Mouse (Mus musculus): ENCODE measurements around the gene Gja8. TPM values are rescaled to one million over a fixed set of nuclear protein-coding genes. Genes with fewer than 3 reads are reported as not detected.

Gene Gja8
- not detected for polyA plus RNA-seq (2015; fragmentation: Illumina TruSeq; extraction: RNeasy Lipid Tissue Mini Kit (QIAGEN cat#74804); ENCODE audit: low read depth, low replicate concordance)

GRCm38 (mm10) chr3:96925920-96926319, at the start of gene Gja8:
TSS of gene Gja8 (minus strand) at chr3:96926020.

DNA sequence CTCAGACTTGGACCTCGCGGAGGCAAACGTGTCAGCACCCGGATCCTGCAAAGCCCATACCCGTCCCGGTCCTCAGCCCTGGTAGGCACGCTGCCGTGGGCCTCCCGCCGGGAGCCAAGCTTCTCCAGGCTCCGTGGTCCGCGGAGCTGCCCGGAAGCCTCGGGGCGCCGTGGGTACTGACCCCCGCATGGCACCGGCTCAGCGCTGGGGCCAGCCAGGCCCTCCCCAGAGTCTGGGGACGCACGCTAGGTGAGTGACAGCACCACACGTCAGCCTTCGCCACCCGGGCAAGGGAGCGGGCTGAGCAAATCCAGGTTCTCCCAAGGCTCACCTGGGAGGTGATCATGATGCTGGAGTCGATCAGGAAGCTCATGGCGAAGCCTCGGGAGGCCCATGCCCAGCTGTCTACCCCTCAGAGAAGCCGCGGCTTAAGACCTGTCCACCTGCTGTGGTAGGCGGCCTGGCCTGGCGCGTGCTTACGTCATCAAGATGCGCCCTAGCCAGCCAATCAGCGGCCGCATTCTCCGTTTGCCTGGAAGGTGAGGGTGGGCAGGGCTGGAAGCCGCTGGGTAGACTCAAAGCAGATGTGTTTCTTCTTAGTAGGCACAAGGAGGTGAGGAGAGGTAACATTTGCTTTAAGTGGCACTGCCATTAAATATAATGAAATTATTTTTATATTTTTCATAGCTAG, 20.8 kb downstream of the Gja8 start, which contains the start of gene Gpr89:
Gene Gpr89, minus strand, starts transcription at position 496 of the 691 bp plus-strand sequence.

DNA sequence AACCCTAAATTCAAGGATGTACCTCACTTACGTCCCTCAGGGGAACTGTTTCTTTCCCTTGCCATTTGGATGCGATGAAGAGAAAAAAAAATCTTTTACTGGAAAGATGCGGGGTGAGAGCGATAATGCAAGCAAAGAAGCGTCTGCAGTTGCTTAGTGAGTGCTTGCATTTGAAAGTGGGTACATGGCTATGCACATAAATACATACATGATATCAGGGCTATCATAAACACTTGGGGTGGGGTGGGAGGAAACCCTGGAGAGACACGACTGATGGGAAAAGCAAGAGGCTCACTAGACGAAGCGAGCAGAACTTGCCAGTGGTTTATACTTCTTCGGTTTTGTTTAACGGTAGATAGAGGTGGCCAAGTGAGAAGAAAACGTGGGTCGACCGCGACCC, 21.4 kb downstream of the Gja8 start, which contains the start of gene Gja5:
Gene Gja5, plus strand, starts transcription at position 301 of the 400 bp plus-strand sequence.

Other genes starting within 250 kb of the Gja8 start
- gene Pias3, start 229.6 kb downstream of the Gja8 start, polyA plus RNA-seq (2015; fragmentation: Illumina TruSeq; extraction: RNeasy Lipid Tissue Mini Kit (QIAGEN cat#74804); ENCODE audit: low read depth, low replicate concordance) = 23.9 TPM
- gene Nudt17, start 217.5 kb downstream of the Gja8 start, polyA plus RNA-seq (2015; fragmentation: Illumina TruSeq; extraction: RNeasy Lipid Tissue Mini Kit (QIAGEN cat#74804); ENCODE audit: low read depth, low replicate concordance) = 13.2 TPM
- gene Polr3c, start 198.4 kb downstream of the Gja8 start, polyA plus RNA-seq (2015; fragmentation: Illumina TruSeq; extraction: RNeasy Lipid Tissue Mini Kit (QIAGEN cat#74804); ENCODE audit: low read depth, low replicate concordance) = 28.5 TPM
- 60.1 TPM for gene Rnf115, start 198.4 kb downstream of the Gja8 start, polyA plus RNA-seq (2015; fragmentation: Illumina TruSeq; extraction: RNeasy Lipid Tissue Mini Kit (QIAGEN cat#74804); ENCODE audit: low read depth, low replicate concordance)
- not detected for gene Pdzk1, start 96.7 kb downstream of the Gja8 start, polyA plus RNA-seq (2015; fragmentation: Illumina TruSeq; extraction: RNeasy Lipid Tissue Mini Kit (QIAGEN cat#74804); ENCODE audit: low read depth, low replicate concordance)
- not detected for gene Cd160, start 96.7 kb downstream of the Gja8 start, polyA plus RNA-seq (2015; fragmentation: Illumina TruSeq; extraction: RNeasy Lipid Tissue Mini Kit (QIAGEN cat#74804); ENCODE audit: low read depth, low replicate concordance)
- 0.27 TPM for gene Gja5, start 21.3 kb downstream of the Gja8 start, polyA plus RNA-seq (2015; fragmentation: Illumina TruSeq; extraction: RNeasy Lipid Tissue Mini Kit (QIAGEN cat#74804); ENCODE audit: low read depth, low replicate concordance)
- gene Gpr89, start 20.7 kb downstream of the Gja8 start, polyA plus RNA-seq (2015; fragmentation: Illumina TruSeq; extraction: RNeasy Lipid Tissue Mini Kit (QIAGEN cat#74804); ENCODE audit: low read depth, low replicate concordance) = 29.8 TPM
- gene Acp6, start 232.8 kb upstream of the Gja8 start, polyA plus RNA-seq (2015; fragmentation: Illumina TruSeq; extraction: RNeasy Lipid Tissue Mini Kit (QIAGEN cat#74804); ENCODE audit: low read depth, low replicate concordance) = 29.9 TPM

Measured in brain, adult 10 weeks (tissue).